Mouse (Mus musculus) layer of hippocampus, postnatal 10 days (tissue): ENCODE measurements at regions not wholly inside any gene's neighbourhood (a gene's known extent, or its start where the extent isn't known, plus 50 kb on each side); places are given as distances from the start of the nearest gene placed in this dataset.

ENCODE experiments used
- DNase-seq, 2 experiments: peaks; one replicate each; pipeline ENCODE4 v3.0.0; 2021; ENCODE audit warnings: low spot score in 2 of 2

GRCm38 (mm10) chr13:45213116-45213834 is 134.8 kb downstream of the Gm9817 start:
- no peak for DNase-seq

GRCm38 (mm10) chr13:45218251-45218650 is 139.8 kb downstream of the Gm9817 start:
- DNase-seq = no peak

GRCm38 (mm10) chr13:45219671-45220070 is 141.2 kb downstream of the Gm9817 start:
- DNase-seq = no peak

GRCm38 (mm10) chr13:45230804-45231203 is 152.3 kb downstream of the Gm9817 start:
- no peak for DNase-seq

- no peak for DNase-seq
Observed at GRCm38 (mm10) chr13:45235236-45235635, 154.3 kb upstream of the Mylip start.

DNA sequence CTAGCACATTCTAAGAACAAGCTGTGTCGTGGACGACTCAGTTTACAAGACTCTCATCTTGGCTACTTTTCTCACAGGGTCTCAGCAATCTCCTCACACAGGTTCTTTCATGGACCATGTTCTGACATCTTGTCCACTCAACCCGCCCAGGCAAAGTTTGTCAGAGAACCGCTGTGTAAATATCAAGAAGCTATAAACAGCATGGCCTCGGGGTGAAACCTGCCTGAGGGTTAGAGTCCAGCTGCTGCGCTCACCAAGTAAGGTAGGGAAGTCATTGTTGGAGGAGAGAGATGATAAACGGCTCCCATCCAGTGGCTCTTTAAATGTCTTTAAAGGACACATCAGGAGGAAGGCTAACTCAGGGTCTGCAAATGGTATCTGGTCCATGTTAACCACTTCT is 151.3 kb upstream of the Mylip start:
- no peak for DNase-seq

DNA sequence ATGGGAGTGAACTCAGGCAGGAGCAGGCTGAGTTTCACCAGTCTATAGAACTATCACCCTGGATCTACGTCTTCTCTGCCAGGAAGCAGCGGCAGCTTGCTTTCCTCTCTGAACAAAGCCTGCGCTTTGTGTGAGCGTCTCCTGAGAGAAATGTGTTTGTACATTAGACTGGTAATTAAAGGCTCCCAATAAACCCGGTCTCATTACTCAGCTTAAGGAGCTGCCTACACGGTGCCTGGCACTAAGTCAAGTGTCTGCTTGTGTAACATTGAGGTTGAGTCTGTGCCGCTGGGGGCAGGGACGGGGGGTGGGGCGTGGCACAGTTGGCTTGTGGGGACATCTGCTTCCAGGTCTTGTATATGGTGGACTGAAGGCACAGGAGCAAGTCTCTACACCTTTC is 150.4 kb upstream of the Mylip start:
- peak; percentile 16 to 25 for DNase-seq

DNA sequence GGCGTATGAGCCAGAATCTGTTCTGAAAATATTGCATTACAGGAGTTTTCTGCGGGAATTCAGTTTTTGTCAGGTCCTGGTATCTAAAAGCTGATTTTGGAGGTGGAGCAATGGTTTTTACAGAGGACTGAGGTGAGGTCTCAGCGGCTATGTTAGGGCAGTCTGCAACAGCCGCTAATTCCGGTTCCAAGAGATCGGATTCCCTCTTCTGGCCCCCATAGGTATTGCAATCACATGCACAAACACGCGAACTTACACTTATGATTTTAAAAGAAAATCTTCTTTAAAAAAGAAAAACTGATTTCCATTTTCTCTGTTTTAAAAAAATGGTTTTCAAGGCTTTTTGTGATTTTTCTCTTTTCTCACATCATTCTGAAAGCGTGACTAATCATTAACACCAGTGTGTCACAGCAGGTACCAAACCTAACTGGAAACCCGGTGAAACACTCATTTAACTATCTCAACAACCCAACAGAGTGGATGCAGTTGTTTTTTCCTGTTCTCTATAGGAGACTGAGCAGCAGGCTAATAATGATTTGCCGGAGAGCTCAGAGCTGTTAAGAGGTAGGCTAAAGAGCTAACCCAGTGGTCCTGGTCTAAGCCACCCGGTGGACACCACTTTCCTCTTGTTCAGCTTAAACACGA is 149.4 kb upstream of the Mylip start:
- DNase-seq = no peak

DNA sequence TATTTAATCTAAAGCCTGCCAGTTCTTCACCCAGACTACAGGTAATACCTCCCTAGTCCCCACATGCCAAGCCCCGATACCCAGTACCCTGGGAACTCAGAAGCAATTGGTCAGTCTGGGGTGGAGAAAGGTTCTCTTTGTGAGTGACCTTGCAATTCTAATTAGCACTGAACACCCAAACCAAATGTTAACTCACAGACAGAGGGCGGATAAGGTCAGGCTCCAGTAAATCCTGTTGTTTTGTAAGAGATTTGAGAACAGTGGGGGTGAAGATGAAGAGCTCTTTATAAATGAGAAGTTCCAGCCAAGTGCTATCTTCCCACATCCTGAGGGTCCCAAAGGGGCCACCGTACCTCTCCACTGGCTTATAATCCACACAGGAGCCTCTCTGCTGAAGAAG is 147.3 kb upstream of the Mylip start:
- DNase-seq = no peak

GRCm38 (mm10) chr13:45242750-45243149 is 146.8 kb upstream of the Mylip start:
- no peak for DNase-seq

DNA sequence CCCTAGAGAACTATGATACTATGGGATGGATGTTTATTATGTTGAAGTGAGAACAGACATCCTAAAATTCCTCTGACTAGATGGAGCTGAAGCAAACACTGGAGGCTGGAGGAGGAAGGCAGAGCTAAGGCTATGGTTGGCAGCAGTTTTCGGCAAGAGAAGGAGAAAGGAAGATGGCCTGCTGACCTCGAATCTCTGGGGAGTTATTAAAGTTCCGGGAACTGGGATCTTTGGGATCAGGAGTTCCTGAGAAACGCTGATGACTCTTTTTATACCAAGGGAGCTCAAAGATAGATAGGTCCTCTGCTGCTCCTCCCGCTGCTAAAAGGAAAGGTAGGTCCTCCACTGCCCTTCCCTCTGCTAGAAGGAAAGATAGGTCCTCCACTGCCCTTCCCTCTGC is 143.9 kb upstream of the Mylip start:
- no peak for DNase-seq

DNA sequence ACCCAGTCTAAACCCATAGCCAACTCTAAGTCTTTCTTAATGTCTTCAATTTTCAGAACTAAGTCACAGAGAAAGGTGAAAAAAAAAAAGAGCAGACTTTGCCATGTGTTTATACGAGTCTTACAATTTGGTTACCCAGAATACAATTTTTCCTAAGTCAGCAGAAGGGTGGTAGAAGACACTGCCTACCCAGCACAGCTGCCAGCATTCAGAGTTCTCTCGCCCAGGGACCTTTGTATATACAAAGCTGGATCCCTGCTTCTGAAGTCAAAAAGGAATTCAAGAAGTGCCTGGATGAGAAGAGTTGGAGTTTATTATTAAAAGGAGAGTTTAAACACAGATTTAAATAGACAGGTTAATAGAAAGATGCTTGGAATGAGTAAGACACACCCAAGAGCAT is 143.2 kb upstream of the Mylip start:
- no peak for DNase-seq

GRCm38 (mm10) chr13:45250028-45250427 is 139.5 kb upstream of the Mylip start:
- DNase-seq = no peak

DNA sequence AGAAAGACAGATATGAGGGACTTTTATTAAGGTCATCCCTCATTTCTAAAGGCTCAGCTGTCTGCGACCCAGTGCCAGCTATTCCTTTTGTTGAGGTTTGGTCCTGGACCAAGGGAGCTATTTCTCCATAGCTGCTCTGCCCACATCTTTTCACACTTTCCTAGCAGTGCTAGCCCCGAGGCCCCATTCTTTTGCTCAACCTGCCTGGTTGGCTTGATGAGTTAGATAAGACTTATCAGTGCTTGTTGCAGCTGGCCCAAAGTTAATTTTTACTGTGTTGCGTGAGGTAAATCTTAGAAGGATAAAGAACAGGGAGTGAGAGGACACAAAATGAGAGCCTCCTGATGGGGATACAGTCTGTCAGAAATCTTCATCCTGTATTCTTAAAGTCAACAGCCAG is 138.5 kb upstream of the Mylip start:
- no peak for DNase-seq

DNA sequence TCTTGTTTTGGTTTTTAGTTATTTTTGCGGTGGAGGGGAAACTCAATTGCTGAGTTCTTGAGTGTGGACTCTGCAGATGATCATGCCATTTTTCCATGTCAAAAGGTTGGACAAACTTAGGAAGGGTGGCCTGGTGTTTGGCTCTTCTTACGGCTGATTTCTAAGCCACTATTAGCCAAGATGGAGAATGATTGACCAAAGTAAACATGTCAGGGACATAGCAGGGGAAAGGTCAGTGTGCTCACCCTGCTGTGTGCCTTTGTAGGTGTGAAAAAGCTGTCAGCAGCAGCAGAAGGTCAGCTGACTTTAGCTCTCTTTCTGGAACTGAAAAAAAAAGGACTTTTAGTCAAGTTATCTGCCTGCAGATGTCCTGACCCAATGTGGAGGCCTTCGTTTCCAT is 137.4 kb upstream of the Mylip start:
- DNase-seq = no peak

DNA sequence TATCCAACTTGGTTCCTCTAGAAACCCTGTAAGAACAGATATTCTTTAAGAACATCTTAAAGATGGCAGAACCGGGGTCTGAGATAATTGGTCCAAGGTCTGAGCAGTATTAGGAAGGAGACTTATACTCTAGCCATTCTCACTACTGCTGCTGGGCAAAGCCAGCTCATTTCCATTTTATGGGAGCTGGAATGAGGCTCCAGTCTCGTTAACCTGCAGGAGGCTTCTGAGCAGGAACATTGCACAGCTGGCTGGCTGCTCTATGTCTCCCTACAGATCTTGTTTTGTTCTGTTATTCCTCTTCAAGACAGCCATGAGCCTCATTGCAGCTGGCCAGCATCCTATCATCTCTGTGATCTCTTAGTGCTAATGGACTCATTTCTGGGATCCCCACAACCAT is 136.3 kb upstream of the Mylip start:
- DNase-seq = no peak

DNA sequence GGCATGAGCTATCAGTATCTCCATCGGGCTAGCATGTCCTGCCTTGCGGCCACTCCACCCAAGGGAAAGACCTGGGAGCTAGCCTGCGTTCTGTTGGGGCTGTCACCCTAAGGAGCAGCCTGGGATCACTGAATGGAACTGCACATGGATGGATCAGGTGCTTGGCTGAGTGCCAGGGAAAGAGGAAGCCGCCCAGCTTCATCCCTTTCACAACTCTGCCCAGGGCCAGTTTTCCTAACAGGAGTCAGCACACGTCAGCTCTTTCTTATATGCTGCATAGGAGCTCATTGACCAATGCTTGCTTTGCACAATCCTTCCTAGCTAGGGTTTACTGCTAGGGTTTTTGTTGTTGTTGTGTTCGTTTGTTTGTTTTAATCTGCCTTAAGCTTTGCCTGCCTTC is 134.3 kb upstream of the Mylip start:
- no peak for DNase-seq

DNA sequence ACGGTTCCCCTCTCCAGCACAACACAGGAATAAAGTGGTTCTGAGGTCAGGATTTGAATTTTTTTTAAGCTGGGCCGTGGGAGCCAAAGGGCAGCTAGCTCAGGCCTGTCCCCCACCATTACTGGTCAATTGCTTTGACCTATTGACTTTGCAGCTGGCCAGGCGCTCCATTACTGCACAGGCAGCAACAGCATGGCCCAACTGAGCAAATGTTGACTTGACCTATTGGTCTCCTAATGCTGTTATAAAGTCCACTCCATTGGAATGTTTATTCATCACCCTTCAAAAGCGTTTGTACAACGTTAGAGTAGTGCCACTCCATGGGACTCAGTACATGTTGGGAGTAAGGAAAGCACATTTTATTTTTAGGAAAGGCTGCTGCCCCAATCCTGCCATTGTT is 127.5 kb upstream of the Mylip start:
- no peak for DNase-seq

GRCm38 (mm10) chr13:45266287-45267064 is 123.1 kb upstream of the Mylip start:
- no peak for DNase-seq

GRCm38 (mm10) chr13:45267446-45267845 is 122.1 kb upstream of the Mylip start:
- no peak for DNase-seq

GRCm38 (mm10) chr13:45267906-45268305 is 121.6 kb upstream of the Mylip start:
- DNase-seq = no peak

DNA sequence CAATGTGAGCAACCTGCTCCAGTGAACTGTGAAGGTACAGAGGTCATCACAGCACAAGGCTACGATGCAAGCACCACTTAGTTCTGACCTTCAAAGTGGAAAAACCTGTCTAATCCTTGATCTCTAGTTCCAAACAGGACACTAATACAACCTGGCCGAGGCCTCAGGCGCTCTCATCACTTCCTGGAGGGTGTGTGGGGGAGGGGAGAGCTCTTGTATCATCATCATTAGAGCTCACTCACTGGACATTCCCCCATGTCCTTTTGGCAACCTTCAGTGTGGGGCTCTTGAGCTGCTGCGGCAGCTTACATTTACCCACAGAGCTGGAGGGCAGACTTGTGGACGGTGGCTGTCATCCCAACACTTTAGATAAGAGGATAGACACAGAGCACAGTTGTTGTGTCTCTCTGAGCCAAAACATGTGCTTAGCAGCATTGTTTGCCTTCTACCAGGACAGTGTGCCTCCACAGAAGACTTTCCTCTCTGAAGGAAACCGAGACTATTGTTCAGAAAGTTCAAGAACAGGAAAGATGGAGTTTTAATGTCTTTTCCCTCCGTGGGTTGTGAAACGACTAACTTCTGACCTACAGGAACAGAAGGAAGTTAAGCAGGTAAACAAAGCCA is 115.2 kb upstream of the Mylip start:
- DNase-seq = no peak
